12 mouse cellular contexts compared by ENCODE assay signal in genomic region chr13:25738601-25739000, GRCm38 (mm10).
A peak's percentile ranks its signal among the peaks of the same experiment; 100 is the strongest.
DNase-seq lines count a peak whose midpoint lies in the region; ATAC-seq and TF ChIP-seq lines count a peak whose summit lies in the region.
"Had no signal": no experiment of that assay in that cellular context is flagged by ENCODE, and none has a peak within 500 bp of the region (broad histone marks: within the 10 kb centered on the region; RNA-seq: fewer than 3 reads in every experiment).

No protein-coding gene starts in this region.

- no peak overlapping the region for H3K4me3 ChIP-seq in hindbrain, embryonic 15.5 days
- H3K4me3 ChIP-seq in hindbrain, embryonic 14.5 days (replicated peaks; ENCODE audit: low read length) = no peak overlapping the region
- H3K4me3 ChIP-seq in forebrain, embryonic 16.5 days (replicated peaks; ENCODE audit: low read length) = no peak overlapping the region
- H3K4me3 ChIP-seq in midbrain, postnatal 0 days (ENCODE audit: low read depth, low read length) = no peak overlapping the region

- H3K4me1 ChIP-seq in hindbrain, embryonic 15.5 days (replicated peaks) = no peaks in the 10 kb centered on the region
- H3K4me1 ChIP-seq in hindbrain, embryonic 14.5 days (replicated peaks; ENCODE audit: control insufficient read depth, insufficient read depth, low read length) = no peaks in the 10 kb centered on the region
- 0 out of 2 replicates have a peak, but pooled peaks cover 3% of the 10 kb centered on the region for H3K4me1 ChIP-seq in forebrain, embryonic 16.5 days (replicated peaks; ENCODE audit: control insufficient read depth, insufficient read depth, low read length)
- no peaks in the 10 kb centered on the region for H3K4me1 ChIP-seq in midbrain, postnatal 0 days (ENCODE audit: insufficient read depth, low read length)

- no peaks in the 10 kb centered on the region for H3K36me3 ChIP-seq in hindbrain, embryonic 15.5 days
- H3K36me3 ChIP-seq in hindbrain, embryonic 14.5 days (replicated peaks; ENCODE audit: control insufficient read depth, insufficient read depth) = no peaks in the 10 kb centered on the region
- H3K36me3 ChIP-seq in forebrain, embryonic 16.5 days (ENCODE audit: control insufficient read depth, insufficient read depth) = no peaks in the 10 kb centered on the region
- H3K36me3 ChIP-seq in midbrain, postnatal 0 days (ENCODE audit: insufficient read depth, low read length) = no peaks in the 10 kb centered on the region

- no peak for TF ChIP-seq CTCF in midbrain, postnatal 0 days (IDR thresholded peaks at IDR 0.05)

- ATAC-seq in hindbrain, embryonic 15.5 days (ENCODE audit: low FRiP score, low read depth) = 0 out of 2 replicates have a peak, but pooled peaks have one; percentile 42
- no peak; the same call in 1 of the 2 replicates for ATAC-seq in hindbrain, embryonic 14.5 days (ENCODE audit: low FRiP score)
- ATAC-seq in forebrain, embryonic 16.5 days = peak; percentile 40; the same call in 1 of the 2 replicates
- no peak for ATAC-seq in midbrain, postnatal 0 days (ENCODE audit: low FRiP score)

- H3K9me3 ChIP-seq in hindbrain, embryonic 15.5 days = no peaks in the 10 kb centered on the region
- no peaks in the 10 kb centered on the region for H3K9me3 ChIP-seq in hindbrain, embryonic 14.5 days (ENCODE audit: control insufficient read depth, low read length)
- no peaks in the 10 kb centered on the region for H3K9me3 ChIP-seq in forebrain, embryonic 16.5 days (ENCODE audit: control insufficient read depth, low read length)
- H3K9me3 ChIP-seq in midbrain, postnatal 0 days (ENCODE audit: low read length) = no peaks in the 10 kb centered on the region

- H3K9ac ChIP-seq in hindbrain, embryonic 15.5 days = no peak overlapping the region
- H3K9ac ChIP-seq in hindbrain, embryonic 14.5 days = no peak overlapping the region
- H3K9ac ChIP-seq in forebrain, embryonic 16.5 days (replicated peaks; ENCODE audit: low read depth, low read length) = no peak overlapping the region
- H3K9ac ChIP-seq in midbrain, postnatal 0 days (replicated peaks; ENCODE audit: low read length, poor library complexity, severe bottlenecking) = no peak overlapping the region

- DNase-seq in hindbrain, embryonic 14.5 days (ENCODE audit: low spot score) = no peak
- peak; percentile 54 to 57 for DNase-seq in right cerebral cortex, postnatal 10 days (ENCODE audit: low spot score in 2 of 2)
- DNase-seq in right cerebral cortex, adult 2 months (ENCODE audit: low spot score in 2 of 2) = no peak
- peak; percentile 52 for DNase-seq in midbrain, postnatal 0 days (ENCODE audit: low spot score)
- no peak for DNase-seq in cerebellum, adult 18-20 months
- no peak for DNase-seq in thymus, adult 18-20 months
- DNase-seq: kidney, adult 9 months; lung, postnatal 14 days; right cerebral cortex, postnatal 25 days had no signal

- no peak overlapping the region for H3K27ac ChIP-seq in hindbrain, embryonic 15.5 days (replicated peaks)
- H3K27ac ChIP-seq in hindbrain, embryonic 14.5 days = no peak overlapping the region
- no peak overlapping the region for H3K27ac ChIP-seq in forebrain, embryonic 16.5 days (ENCODE audit: low read length)
- no peak overlapping the region for H3K27ac ChIP-seq in midbrain, postnatal 0 days (ENCODE audit: low read depth, low read length)

- 33% methylated on average over 2 of the region's 2 CpGs for WGBS in hindbrain, embryonic 15.5 days
- 25% methylated on average over 2 of the region's 2 CpGs for WGBS in hindbrain, embryonic 14.5 days
- WGBS in forebrain, embryonic 16.5 days = 3% methylated on average over 2 of the region's 2 CpGs
- WGBS in midbrain, postnatal 0 days = 32% methylated on average over 2 of the region's 2 CpGs

- no peak overlapping the region for H3K4me2 ChIP-seq in hindbrain, embryonic 15.5 days
- H3K4me2 ChIP-seq in hindbrain, embryonic 14.5 days (replicated peaks) = no peak overlapping the region
- H3K4me2 ChIP-seq in forebrain, embryonic 16.5 days (ENCODE audit: low read length) = no peak overlapping the region
- no peak overlapping the region for H3K4me2 ChIP-seq in midbrain, postnatal 0 days (ENCODE audit: low read depth, low read length, poor library complexity, severe bottlenecking)

- H3K27me3 ChIP-seq in hindbrain, embryonic 15.5 days = no peaks in the 10 kb centered on the region
- no peaks in the 10 kb centered on the region for H3K27me3 ChIP-seq in hindbrain, embryonic 14.5 days (ENCODE audit: control insufficient read depth, insufficient read depth, low read length)
- H3K27me3 ChIP-seq in forebrain, embryonic 16.5 days (replicated peaks; ENCODE audit: control insufficient read depth, insufficient read depth, low read length) = no peaks in the 10 kb centered on the region
- no peaks in the 10 kb centered on the region for H3K27me3 ChIP-seq in midbrain, postnatal 0 days (ENCODE audit: insufficient read depth, low read length)
- H3K27me3 ChIP-seq: CH12.LX had no signal

Comparison
In these comparisons a context has a peak if more than half of its experiments do, and no peak if none do; other contexts are left out.
1. ATAC-seq: peak in hindbrain, embryonic 15.5 days (single experiment) and forebrain, embryonic 16.5 days (single experiment); none in hindbrain, embryonic 14.5 days (single experiment) and midbrain, postnatal 0 days (single experiment).
2. DNase-seq: peak in right cerebral cortex, postnatal 10 days (2 of 2) and midbrain, postnatal 0 days (single experiment); none in hindbrain, embryonic 14.5 days (single experiment), right cerebral cortex, adult 2 months (0 of 2), cerebellum, adult 18-20 months (0 of 2) and thymus, adult 18-20 months (0 of 2).